Mouse (Mus musculus): ENCODE data around the gene Chic2. TPM values are rescaled to one million over a fixed set of nuclear protein-coding genes. Genes with fewer than 3 reads are reported as not detected.
A peak's percentile ranks its signal among the peaks of the same experiment; 100 is the strongest.

Gene Chic2
- total RNA-seq, 2 experiments from 2014 or later, result 21.6 to 22.5 TPM

- no peak for DNase-seq (ENCODE audit: extremely low spot score in 1 of 2, low spot score in 2 of 2)
- intact Hi-C loops (cut with DNase I), result no loop called here
Observed at GRCm38 (mm10) chr5:75070656-75071375, 26.2 kb upstream of the Chic2 start.

- no peak for DNase-seq (ENCODE audit: extremely low spot score in 1 of 2, low spot score in 2 of 2)
- intact Hi-C loops (cut with DNase I), result no loop called here
Observed at GRCm38 (mm10) chr5:75070132-75070531, 25.6 kb upstream of the Chic2 start.

- peak in 1 of 2 experiments; percentile 75 for DNase-seq (ENCODE audit: extremely low spot score in 1 of 2, low spot score in 2 of 2)
- intact Hi-C loops (cut with DNase I), result no loop called here
Observed at GRCm38 (mm10) chr5:75067125-75067756, 22.7 kb upstream of the Chic2 start.

- intact Hi-C loops (cut with DNase I), result no loop called here
- DNase-seq (ENCODE audit: extremely low spot score in 1 of 2, low spot score in 2 of 2), result no peak
Observed at GRCm38 (mm10) chr5:75066715-75067114, 22.1 kb upstream of the Chic2 start.

GRCm38 (mm10) chr5:75063177-75063576, 18.6 kb upstream of the Chic2 start:
- intact Hi-C loops (cut with DNase I), result no loop called here
- no peak for DNase-seq (ENCODE audit: extremely low spot score in 1 of 2, low spot score in 2 of 2)

- DNase-seq (ENCODE audit: extremely low spot score in 1 of 2, low spot score in 2 of 2), result no peak
- intact Hi-C loops (cut with DNase I), result no loop called here
Observed at GRCm38 (mm10) chr5:75051109-75051508, 6.5 kb upstream of the Chic2 start.

GRCm38 (mm10) chr5:75046681-75047321, 2.2 kb upstream of the Chic2 start:
- intact Hi-C loops (cut with DNase I), result no loop called here
- DNase-seq (ENCODE audit: extremely low spot score in 1 of 2, low spot score in 2 of 2), result peak in 1 of 2 experiments; percentile 66

- intact Hi-C loops (cut with DNase I), result no loop called here
- no peak for DNase-seq (ENCODE audit: extremely low spot score in 1 of 2, low spot score in 2 of 2)
Observed at GRCm38 (mm10) chr5:75045371-75045770, 797 bp upstream of the Chic2 start.

- peak in 1 of 2 experiments; percentile 20 for DNase-seq (ENCODE audit: extremely low spot score in 1 of 2, low spot score in 2 of 2)
- intact Hi-C loops (cut with DNase I), result no loop called here
Observed at GRCm38 (mm10) chr5:75043621-75044301, 813 bp downstream of the Chic2 start.

GRCm38 (mm10) chr5:75043011-75043445, 1.5 kb downstream of the Chic2 start:
- DNase-seq (ENCODE audit: extremely low spot score in 1 of 2, low spot score in 2 of 2), result no peak
- intact Hi-C loops (cut with DNase I), result no loop called here

- no peak for DNase-seq (ENCODE audit: extremely low spot score in 1 of 2, low spot score in 2 of 2)
- intact Hi-C loops (cut with DNase I), result no loop called here
Observed at GRCm38 (mm10) chr5:75039307-75039706, 5.3 kb downstream of the Chic2 start.

GRCm38 (mm10) chr5:75035475-75035874, 9.1 kb downstream of the Chic2 start:
- DNase-seq (ENCODE audit: extremely low spot score in 1 of 2, low spot score in 2 of 2), result no peak

GRCm38 (mm10) chr5:75014768-75015167, 29.8 kb downstream of the Chic2 start:
- no peak for DNase-seq (ENCODE audit: extremely low spot score in 1 of 2, low spot score in 2 of 2)
- intact Hi-C loops (cut with DNase I), result no loop called here

More at GRCm38 (mm10) chr5:75035475-75035874, 9.1 kb downstream of the Chic2 start:
- intact Hi-C loops (cut with DNase I), result no loop called here

GRCm38 (mm10) chr5:75012771-75013421, 31.7 kb downstream of the Chic2 start:
- no peak for DNase-seq (ENCODE audit: extremely low spot score in 1 of 2, low spot score in 2 of 2)
- intact Hi-C loops (cut with DNase I), result no loop called here

- DNase-seq (ENCODE audit: extremely low spot score in 1 of 2, low spot score in 2 of 2), result no peak
- intact Hi-C loops (cut with DNase I), result no loop called here
Observed at GRCm38 (mm10) chr5:75011985-75012738, 32.4 kb downstream of the Chic2 start.

GRCm38 (mm10) chr5:75004755-75005154, 39.8 kb downstream of the Chic2 start:
- no peak for DNase-seq (ENCODE audit: extremely low spot score in 1 of 2, low spot score in 2 of 2)
- intact Hi-C loops (cut with DNase I), result no loop called here

GRCm38 (mm10) chr5:75002109-75002508, 42.5 kb downstream of the Chic2 start:
- intact Hi-C loops (cut with DNase I), result no loop called here
- DNase-seq (ENCODE audit: extremely low spot score in 1 of 2, low spot score in 2 of 2), result peak in 1 of 2 experiments; percentile 26
